8 mouse cellular contexts compared by ENCODE assay signal in the genomic region with DNA sequence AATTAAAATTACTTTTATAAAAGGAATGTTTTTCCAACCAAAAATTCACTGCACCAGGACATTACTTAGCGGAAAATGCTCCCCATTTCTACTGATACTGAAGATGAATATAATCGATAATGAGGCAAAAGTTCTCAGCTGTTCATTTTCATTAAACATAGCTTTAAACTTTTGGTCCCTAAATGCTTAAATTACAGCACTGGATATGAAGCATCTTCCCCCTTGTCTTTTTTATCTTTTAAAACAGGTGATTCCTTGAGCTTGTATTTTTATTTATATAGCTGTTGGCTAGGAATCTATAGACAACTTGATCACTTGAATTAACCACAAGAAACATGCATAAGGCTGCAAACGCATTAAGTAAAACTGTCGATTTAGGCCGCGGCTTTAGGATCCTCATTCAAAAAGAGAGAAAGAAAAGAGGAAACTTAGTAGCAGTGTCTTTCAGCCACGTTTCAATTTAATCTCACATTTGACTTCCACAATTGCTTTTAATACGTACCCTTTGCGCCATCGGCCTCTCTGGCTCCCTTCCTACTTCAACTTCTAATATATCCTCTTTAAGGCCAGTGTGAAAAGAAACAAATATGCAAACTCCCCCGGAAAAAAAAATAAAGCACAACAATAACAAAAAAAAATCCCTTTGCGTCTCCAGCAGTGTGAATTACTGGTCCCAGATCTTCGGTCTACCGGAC. TPM values are rescaled to one million over a fixed set of nuclear protein-coding genes. Genes with fewer than 3 reads are reported as not detected.
DNase-seq lines count a peak whose midpoint lies in the region; ATAC-seq and TF ChIP-seq lines count a peak whose summit lies in the region.

No protein-coding gene starts in this region.

- H3K27ac ChIP-seq in heart, embryonic 12.5 days (ENCODE audit: poor library complexity, severe bottlenecking), result peak overlapping the region; percentile 99
- H3K27ac ChIP-seq in bone marrow, adult 2 months (ENCODE audit: control insufficient read depth, insufficient read depth, low read depth, low read length, poor library complexity), result no peak overlapping the region
- H3K27ac ChIP-seq in hindbrain, embryonic 12.5 days, result peak overlapping the region; percentile 100
- peak overlapping the region; percentile 98 for H3K27ac ChIP-seq in midbrain, embryonic 13.5 days

- no peaks in the 10 kb centered on the region for H3K27me3 ChIP-seq in heart, embryonic 12.5 days (replicated peaks)
- H3K27me3 ChIP-seq in hindbrain, embryonic 12.5 days, result no peaks in the 10 kb centered on the region
- H3K27me3 ChIP-seq in midbrain, embryonic 13.5 days, result peaks cover 24% of the 10 kb centered on the region

- H3K9me3 ChIP-seq in heart, embryonic 12.5 days (replicated peaks), result no peaks in the 10 kb centered on the region
- H3K9me3 ChIP-seq in hindbrain, embryonic 12.5 days (replicated peaks), result no peaks in the 10 kb centered on the region
- H3K9me3 ChIP-seq in midbrain, embryonic 13.5 days, result no peaks in the 10 kb centered on the region

- peak overlapping the region; percentile 99 for H3K9ac ChIP-seq in heart, embryonic 12.5 days
- peak overlapping the region; percentile 99 for H3K9ac ChIP-seq in hindbrain, embryonic 12.5 days
- peak overlapping the region; percentile 98 for H3K9ac ChIP-seq in midbrain, embryonic 13.5 days (replicated peaks)

- H3K4me2 ChIP-seq in heart, embryonic 12.5 days, result peak overlapping the region; percentile 80
- H3K4me2 ChIP-seq in hindbrain, embryonic 12.5 days (replicated peaks), result peak overlapping the region; percentile 85
- H3K4me2 ChIP-seq in midbrain, embryonic 13.5 days (replicated peaks), result peak overlapping the region; percentile 88

- no peak for TF ChIP-seq CTCF in bone marrow, adult 2 months (IDR thresholded peaks at IDR 0.05; ENCODE audit: control insufficient read depth, insufficient read depth, low read length)

- peak overlapping the region; percentile 68 for H3K4me3 ChIP-seq in heart, embryonic 12.5 days
- H3K4me3 ChIP-seq in bone marrow, adult 2 months (replicated peaks; ENCODE audit: control insufficient read depth, low read depth, low read length), result peak overlapping the region; percentile 2
- peak overlapping the region; percentile 76 for H3K4me3 ChIP-seq in hindbrain, embryonic 12.5 days
- peak overlapping the region; percentile 65 for H3K4me3 ChIP-seq in midbrain, embryonic 13.5 days (replicated peaks)

- intact Hi-C loops in heart, postnatal 25 days (cut with DNase I), result loop anchor here (2.0 to 5.0 kb wide), 2 partner anchors 61 to 139 kb away; no protein-coding TSS in a partner anchor

- ATAC-seq in heart, embryonic 12.5 days (ENCODE audit: insufficient number of reproducible peaks, low FRiP score), result no peak
- ATAC-seq in hindbrain, embryonic 12.5 days (ENCODE audit: low FRiP score), result no peak
- no peak for ATAC-seq in midbrain, embryonic 13.5 days

- no peak for TF ChIP-seq POLR2A in bone marrow, adult 2 months (IDR thresholded peaks at IDR 0.05; ENCODE audit: borderline replicate concordance, control insufficient read depth, low read depth, low read length)

- no peak for DNase-seq in heart, postnatal 25 days (ENCODE audit: low spot score)
- no peak for DNase-seq in frontal cortex, postnatal 10 days (ENCODE audit: low spot score in 2 of 2)
- DNase-seq in Muller cell, postnatal 12 days (ENCODE audit: inconsistent ontology term), result no peak
- DNase-seq in retina, postnatal 1 day, result no peak

- WGBS in heart, embryonic 12.5 days, result under 1% methylated on average over 14 of the region's 14 CpGs
- 2% methylated on average over 14 of the region's 14 CpGs for WGBS in bone marrow, adult 2 months
- WGBS in hindbrain, embryonic 12.5 days, result under 1% methylated on average over 14 of the region's 14 CpGs
- 1% methylated on average over 14 of the region's 14 CpGs for WGBS in midbrain, embryonic 13.5 days

- peaks cover 26% of the 10 kb centered on the region for H3K36me3 ChIP-seq in heart, embryonic 12.5 days
- H3K36me3 ChIP-seq in hindbrain, embryonic 12.5 days, result no peaks in the 10 kb centered on the region
- no peaks in the 10 kb centered on the region for H3K36me3 ChIP-seq in midbrain, embryonic 13.5 days

- H3K4me1 ChIP-seq in heart, embryonic 12.5 days (replicated peaks), result peaks cover 20% of the 10 kb centered on the region
- no peaks in the 10 kb centered on the region for H3K4me1 ChIP-seq in bone marrow, adult 2 months (ENCODE audit: control insufficient read depth, insufficient read depth, low read length)
- peaks cover 29% of the 10 kb centered on the region for H3K4me1 ChIP-seq in hindbrain, embryonic 12.5 days
- H3K4me1 ChIP-seq in midbrain, embryonic 13.5 days (replicated peaks), result peaks cover 59% of the 10 kb centered on the region

RNA-seq across cellular contexts. Expression of gene Meis1, which starts 0.9 kb away (rescaled TPM):
- 75.9 and 81.4 TPM in 2 replicates for polyA plus RNA-seq in heart, embryonic 12.5 days (2016; fragmentation: Nextera tagmentation; extraction: Ambion mirVana)
- total RNA-seq in heart, postnatal 25 days (2021), result 10 to 100 TPM; 26.5 to 31.4 TPM
- 5.5 and 7.8 TPM in 2 replicates for polyA plus RNA-seq in bone marrow, adult 2 months (2011; ENCODE audit: insufficient read depth, insufficient read length, low replicate concordance, missing spikeins)
- 173 and 204 TPM in 2 replicates for polyA plus RNA-seq in hindbrain, embryonic 12.5 days (2016; fragmentation: Nextera tagmentation; extraction: Ambion mirVana)
- polyA plus RNA-seq in midbrain, embryonic 13.5 days (2015; fragmentation: Nextera tagmentation; extraction: Ambion mirVana), result 43.4 and 45.1 TPM in 2 replicates

Comparison
In these comparisons a context has a peak if more than half of its experiments do, and no peak if none do; other contexts are left out.
1. H3K4me3 ChIP-seq: peak in every context shown above with its lines; median percentile 76 in hindbrain, embryonic 12.5 days; 68 in heart, embryonic 12.5 days; 65 in midbrain, embryonic 13.5 days; 2 in bone marrow, adult 2 months.